Mouse (Mus musculus) forebrain, embryonic 10.5 days (tissue): Measurements from ENCODE around the gene Ube2o. TPM values are rescaled to one million over a fixed set of nuclear protein-coding genes. Genes with fewer than 3 reads are reported as not detected.

Experiments used
- DNase-seq: peaks from one replicate; pipeline ENCODE4 v3.0.0-alpha.2; 2017; ENCODE audit warnings: low spot score; ENCODE audit errors: extremely low spot score
- H3K27ac ChIP-seq: fragments of 300-500 bp; sonication (generic); 2 replicates; pipeline ENCODE4 v1.5.1; 2016; ENCODE audit warnings: mild to moderate bottlenecking
- H3K27me3 ChIP-seq: fragments of 300-500 bp; sonication (generic); 2 replicates; pipeline ENCODE4 v1.6.1; 2016; ENCODE audit warnings: mild to moderate bottlenecking; ENCODE audit not compliant: poor library complexity, severe bottlenecking
- H3K36me3 ChIP-seq: fragments of 300-500 bp; sonication (generic); replicated peaks from 2 replicates; pipeline ENCODE4 v1.6.1; 2016; ENCODE audit warnings: mild to moderate bottlenecking, moderate library complexity
- H3K4me1 ChIP-seq: fragments of 300-500 bp; sonication (generic); 2 replicates; pipeline ENCODE4 v1.6.1; 2016
- H3K4me3 ChIP-seq: fragments of 300-500 bp; sonication (generic); 2 replicates; pipeline ENCODE4 v1.5.1; 2016; ENCODE audit warnings: mild to moderate bottlenecking, moderate library complexity
- H3K9me3 ChIP-seq: fragments of 300-500 bp; sonication (generic); 2 replicates; pipeline ENCODE4 v1.6.1; 2016; ENCODE audit warnings: mild to moderate bottlenecking, moderate library complexity
- WGBS: fragments of 180-500 bp; shearing (Covaris S2); methylation state at CpG from one replicate; pipeline ENCODE4 v1.1.7; 2016; 5-methylcytosine and 5-hydroxymethylcytosine counted together
- polyA plus RNA-seq: library from polyadenylated mRNA; unstranded; fragments of >200 nt; fragmentation: Nextera tagmentation; extraction: Ambion mirVana; gene quantifications from 2 replicates; pipeline ENCODE4 v1.2.1, GENCODE M21; 2016

Gene Ube2o
- polyA plus RNA-seq, 1 experiment from 2014 or later, result 10.5 TPM

DNA sequence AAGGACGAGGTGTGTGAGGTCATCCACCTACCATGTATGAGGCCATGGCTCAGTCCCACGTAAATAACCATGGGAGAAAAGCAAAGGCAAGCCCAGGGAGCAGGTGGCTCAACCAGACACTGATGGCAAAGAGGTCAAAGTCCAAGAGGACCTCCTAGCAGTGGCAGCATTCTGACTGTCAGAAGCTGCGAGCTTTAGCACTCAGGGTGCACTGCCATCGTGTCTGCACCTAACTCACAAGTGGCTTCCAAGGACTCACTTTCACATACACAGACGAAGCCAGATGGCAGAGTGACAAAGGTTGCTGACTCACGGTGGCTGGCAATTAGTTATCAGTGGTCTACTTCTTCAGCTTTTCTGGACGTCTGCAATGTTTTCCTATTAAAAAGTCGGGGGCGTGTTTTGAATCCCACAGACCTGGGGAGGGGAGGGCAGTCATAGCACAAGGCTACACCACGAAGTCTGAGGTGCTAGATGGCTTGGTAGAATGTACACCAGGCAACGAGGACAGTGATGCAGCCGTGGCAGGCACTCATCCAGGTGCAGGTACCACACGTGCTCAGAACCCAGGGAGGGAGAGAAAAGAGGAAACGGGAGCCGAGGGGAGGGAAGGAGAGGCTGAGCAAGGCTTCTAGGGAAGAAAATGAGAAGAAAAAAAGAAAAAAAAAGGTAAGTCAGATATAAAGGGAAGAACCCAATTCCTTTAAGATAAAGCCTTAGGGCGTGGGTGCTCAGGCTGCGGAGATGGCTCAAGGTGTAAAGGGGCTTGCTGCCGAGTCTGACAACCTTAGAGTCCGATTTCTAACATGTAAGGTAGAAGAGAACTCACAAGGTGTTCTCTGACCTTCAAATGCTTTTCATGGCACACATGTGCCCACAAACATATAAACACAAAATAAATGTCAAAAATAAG lies 9.2 kb downstream of the Ube2o start:
- Histone ChIP-seq H3K4me1 (peaks cover 59% of the 10 kb centered on the region), H3K27me3 (no peaks in the 10 kb centered on the region)
- WGBS, result 89% methylated on average over 19 of the region's 19 CpGs

GRCm38 (mm10) chr11:116570821-116571220 lies 10.4 kb downstream of the Ube2o start:
- no peaks in the 10 kb centered on the region for H3K9me3 ChIP-seq
- H3K27me3 ChIP-seq, result no peaks in the 10 kb centered on the region
- WGBS, result 94% methylated on average over 7 of the region's 7 CpGs
- H3K4me3 ChIP-seq, result no peak overlapping the region
- peaks cover 11% of the 10 kb centered on the region for H3K36me3 ChIP-seq
- peaks cover 49% of the 10 kb centered on the region for H3K4me1 ChIP-seq
- no peak overlapping the region for H3K27ac ChIP-seq
- DNase-seq, result no peak

More for the DNA sequence above, 9.2 kb downstream of the Ube2o start:
- Histone ChIP-seq H3K27ac (no peak overlapping the region), H3K36me3 (peaks cover 11% of the 10 kb centered on the region), H3K9me3 (no peaks in the 10 kb centered on the region), H3K4me3 (no peak overlapping the region)
- no peak for DNase-seq

GRCm38 (mm10) chr11:116567531-116567930 lies 13.7 kb downstream of the Ube2o start:
- Histone ChIP-seq H3K27me3 (no peaks in the 10 kb centered on the region), H3K36me3 (peaks cover 20% of the 10 kb centered on the region), H3K4me3 (no peak overlapping the region), H3K4me1 (peaks cover 22% of the 10 kb centered on the region), H3K9me3 (no peaks in the 10 kb centered on the region), H3K27ac (no peak overlapping the region)
- no peak for DNase-seq
- 89% methylated on average over 8 of the region's 8 CpGs for WGBS

DNA sequence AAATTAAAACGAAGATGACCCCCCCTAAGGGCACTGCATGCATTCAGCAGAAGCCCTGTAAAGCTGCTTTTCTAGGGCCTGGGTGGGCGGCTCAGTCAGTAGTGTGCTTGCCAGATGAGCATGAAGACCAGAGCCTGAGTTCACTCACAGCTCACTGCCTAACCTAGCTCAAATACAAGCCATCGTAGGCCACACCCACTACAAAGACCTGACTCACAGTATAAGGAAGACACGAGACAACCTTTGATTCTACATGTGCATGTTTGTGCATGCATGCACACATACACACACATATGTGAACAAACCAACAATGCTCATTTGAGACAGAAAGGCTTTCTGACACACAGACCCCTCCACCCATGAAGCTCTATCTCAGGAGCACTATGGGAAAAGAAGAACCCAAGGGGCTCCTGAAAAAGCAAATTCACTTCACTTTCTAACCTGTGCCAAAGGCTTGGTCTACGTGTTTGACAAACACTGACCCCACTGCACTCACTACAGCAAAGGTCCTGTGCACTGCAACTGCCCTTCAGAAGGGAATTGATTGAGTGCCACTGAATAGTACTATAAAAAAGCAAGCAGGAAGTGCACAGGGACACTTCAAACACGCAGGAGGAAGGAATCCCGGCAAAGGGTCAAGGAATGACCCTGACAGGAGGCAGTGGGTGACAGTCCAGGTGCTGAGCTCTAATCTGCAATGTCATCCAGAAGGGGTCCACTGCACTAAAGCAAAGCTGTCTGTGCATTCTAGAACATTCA lies 15.8 kb downstream of the Ube2o start:
- Histone ChIP-seq H3K36me3 (peaks cover 15% of the 10 kb centered on the region), H3K27me3 (no peaks in the 10 kb centered on the region), H3K4me1 (peaks cover 11% of the 10 kb centered on the region), H3K4me3 (no peak overlapping the region), H3K9me3 (no peaks in the 10 kb centered on the region), H3K27ac (no peak overlapping the region)
- DNase-seq, result no peak
- 85% methylated on average over 7 of the region's 7 CpGs for WGBS

- Histone ChIP-seq H3K4me1 (peaks cover 49% of the 10 kb centered on the region), H3K9me3 (no peaks in the 10 kb centered on the region), H3K4me3 (no peak overlapping the region), H3K36me3 (peaks cover 15% of the 10 kb centered on the region), H3K27ac (no peak overlapping the region), H3K27me3 (no peaks in the 10 kb centered on the region)
- no peak for DNase-seq
- 79% methylated on average over 6 of the region's 6 CpGs for WGBS
Measured at GRCm38 (mm10) chr11:116556308-116556707, 24.9 kb downstream of the Ube2o start.

DNA sequence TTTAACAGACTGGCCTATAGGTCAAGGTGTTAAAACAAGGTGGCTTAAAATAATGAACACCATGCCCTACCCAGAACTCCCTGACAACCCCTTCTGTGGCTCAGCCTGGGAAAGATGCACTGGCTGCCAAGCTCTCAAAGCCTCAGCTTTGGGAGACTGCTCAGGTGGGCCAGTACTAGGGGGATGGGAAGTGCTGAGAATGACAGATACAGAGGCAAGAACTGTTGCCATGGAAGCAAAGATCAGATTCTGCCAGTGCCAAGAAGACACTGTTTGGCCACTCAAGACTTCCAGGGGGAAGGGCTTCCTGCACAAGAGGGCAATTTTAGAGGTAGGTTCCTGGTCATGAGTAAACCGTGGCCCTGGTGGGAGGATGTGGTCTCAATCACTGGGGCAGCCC lies 25.7 kb downstream of the Ube2o start:
- Histone ChIP-seq H3K27me3 (no peaks in the 10 kb centered on the region), H3K4me3 (no peak overlapping the region), H3K4me1 (peaks cover 56% of the 10 kb centered on the region), H3K27ac (no peak overlapping the region), H3K9me3 (no peaks in the 10 kb centered on the region), H3K36me3 (peaks cover 15% of the 10 kb centered on the region)
- 90% methylated on average over 1 of the region's 1 CpGs for WGBS
- DNase-seq, result no peak

GRCm38 (mm10) chr11:116554171-116554878 lies 26.9 kb downstream of the Ube2o start:
- DNase-seq, result no peak
- WGBS, result 55% methylated on average over 12 of the region's 12 CpGs
- H3K27ac ChIP-seq, result peak overlapping the region; percentile 42; the same call in 1 of the 2 replicates
- no peaks in the 10 kb centered on the region for H3K9me3 ChIP-seq
- no peaks in the 10 kb centered on the region for H3K27me3 ChIP-seq
- H3K4me1 ChIP-seq, result peaks cover 65% of the 10 kb centered on the region
- no peak overlapping the region for H3K4me3 ChIP-seq
- H3K36me3 ChIP-seq, result peaks cover 16% of the 10 kb centered on the region

DNA sequence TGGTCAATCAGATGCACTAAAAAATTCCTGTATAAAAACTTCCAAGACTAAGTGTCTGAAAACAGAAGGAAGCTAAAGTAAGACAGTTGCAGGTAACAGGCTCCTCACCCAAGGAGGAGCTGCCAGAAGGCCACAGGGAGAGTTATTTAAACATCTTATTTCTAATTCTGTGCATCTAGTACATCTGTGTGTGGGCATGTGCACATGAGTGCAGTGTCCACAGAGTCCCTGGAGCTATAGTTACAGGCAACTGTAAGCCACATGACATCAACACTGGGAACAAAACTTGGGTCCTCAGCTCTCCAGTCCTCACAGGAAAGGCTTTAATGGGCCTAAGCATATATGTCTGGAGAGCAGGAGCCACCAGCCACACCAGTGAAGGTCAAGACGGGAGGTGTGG lies 29.1 kb downstream of the Ube2o start:
- WGBS, result 96% methylated on average over 1 of the region's 1 CpGs
- DNase-seq, result no peak
- Histone ChIP-seq H3K27me3 (no peaks in the 10 kb centered on the region), H3K4me3 (no peak overlapping the region), H3K27ac (no peak overlapping the region), H3K4me1 (peaks cover 56% of the 10 kb centered on the region), H3K36me3 (peaks cover 35% of the 10 kb centered on the region), H3K9me3 (no peaks in the 10 kb centered on the region)

- H3K27me3 ChIP-seq, result no peaks in the 10 kb centered on the region
- no peaks in the 10 kb centered on the region for H3K9me3 ChIP-seq
- peaks cover 42% of the 10 kb centered on the region for H3K4me1 ChIP-seq
- H3K36me3 ChIP-seq, result peaks cover 50% of the 10 kb centered on the region
- no peak overlapping the region for H3K4me3 ChIP-seq
- 86% methylated on average over 7 of the region's 7 CpGs for WGBS
- no peak for DNase-seq
- H3K27ac ChIP-seq, result peak overlapping the region; percentile 62; the same call in 1 of the 2 replicates
Measured at GRCm38 (mm10) chr11:116550748-116551147, 30.5 kb downstream of the Ube2o start.

- DNase-seq, result no peak
- Histone ChIP-seq H3K27ac (no peak overlapping the region), H3K4me1 (peaks cover 30% of the 10 kb centered on the region), H3K36me3 (peaks cover 63% of the 10 kb centered on the region), H3K27me3 (no peaks in the 10 kb centered on the region), H3K4me3 (no peak overlapping the region), H3K9me3 (no peaks in the 10 kb centered on the region)
- WGBS, result 91% methylated on average over 11 of the region's 11 CpGs
Measured at GRCm38 (mm10) chr11:116549273-116550038, 31.8 kb downstream of the Ube2o start.

GRCm38 (mm10) chr11:116548780-116549179 lies 32.5 kb downstream of the Ube2o start:
- Histone ChIP-seq H3K36me3 (peaks cover 69% of the 10 kb centered on the region), H3K4me1 (peaks cover 26% of the 10 kb centered on the region), H3K27me3 (no peaks in the 10 kb centered on the region), H3K9me3 (no peaks in the 10 kb centered on the region), H3K4me3 (no peak overlapping the region), H3K27ac (no peak overlapping the region)
- no peak for DNase-seq
- 94% methylated on average over 9 of the region's 9 CpGs for WGBS
